Comparison of ENCODE assay signal across 8 mouse cellular contexts in genomic region chr7:6156901-6157472, GRCm38 (mm10). TPM values are rescaled to one million over a fixed set of nuclear protein-coding genes. Genes with fewer than 3 reads are reported as not detected.
DNase-seq lines count a peak whose midpoint lies in the region; ATAC-seq and TF ChIP-seq lines count a peak whose summit lies in the region.
"Had no signal": no experiment of that assay in that cellular context is flagged by ENCODE, and none has a peak within 500 bp of the region (broad histone marks: within the 10 kb centered on the region; RNA-seq: fewer than 3 reads in every experiment).

No protein-coding gene starts in this region.

- H3K27me3 ChIP-seq in E14TG2a.4 (ENCODE audit: insufficient read depth, low read length), result no peaks in the 10 kb centered on the region
- H3K27me3 ChIP-seq in hindbrain, embryonic 11.5 days (ENCODE audit: control insufficient read depth, insufficient read depth, low read length), result no peaks in the 10 kb centered on the region
- H3K27me3 ChIP-seq in liver, embryonic 12.5 days (replicated peaks), result no peaks in the 10 kb centered on the region

- H3K4me2 ChIP-seq in hindbrain, embryonic 11.5 days (replicated peaks; ENCODE audit: low read depth, low read length), result peak overlapping the region; percentile 49
- peak overlapping the region; percentile 92 for H3K4me2 ChIP-seq in liver, embryonic 12.5 days

- H3K4me3 ChIP-seq in E14TG2a.4 (replicated peaks; ENCODE audit: low read length), result peak overlapping the region; percentile 99
- H3K4me3 ChIP-seq in hindbrain, embryonic 11.5 days (ENCODE audit: low read depth, low read length), result 0 out of 2 replicates have a peak overlapping the region, but pooled peaks have one; percentile 82
- H3K4me3 ChIP-seq in liver, embryonic 12.5 days, result peak overlapping the region; percentile 82

- H3K4me1 ChIP-seq in E14TG2a.4 (replicated peaks; ENCODE audit: low read depth, low read length), result peaks cover 39% of the 10 kb centered on the region
- H3K4me1 ChIP-seq in hindbrain, embryonic 11.5 days (replicated peaks; ENCODE audit: control insufficient read depth, insufficient read depth, low read length), result peaks cover 2% of the 10 kb centered on the region; the same call in 1 of the 2 replicates
- H3K4me1 ChIP-seq in liver, embryonic 12.5 days, result peaks cover 49% of the 10 kb centered on the region

- WGBS in hindbrain, embryonic 11.5 days, result 71% methylated on average over 9 of the region's 9 CpGs
- WGBS in liver, embryonic 12.5 days (ENCODE audit: insufficient replicate concordance), result 28% methylated on average over 9 of the region's 9 CpGs

- ATAC-seq in hindbrain, embryonic 11.5 days (ENCODE audit: low FRiP score), result no peak
- ATAC-seq in liver, embryonic 12.5 days, result no peak

- H3K9ac ChIP-seq in hindbrain, embryonic 11.5 days (ENCODE audit: low read depth, low read length), result no peak overlapping the region; the same call in 1 of the 2 replicates
- H3K9ac ChIP-seq in liver, embryonic 12.5 days, result peak overlapping the region; percentile 91

- H3K9me3 ChIP-seq in E14TG2a.4 (ENCODE audit: low read length), result no peaks in the 10 kb centered on the region
- H3K9me3 ChIP-seq in hindbrain, embryonic 11.5 days (ENCODE audit: control insufficient read depth, low read length), result no peaks in the 10 kb centered on the region
- no peaks in the 10 kb centered on the region for H3K9me3 ChIP-seq in liver, embryonic 12.5 days (replicated peaks)

- H3K27ac ChIP-seq in hindbrain, embryonic 11.5 days (ENCODE audit: low read depth, low read length), result no peak overlapping the region
- peak overlapping the region; percentile 92 for H3K27ac ChIP-seq in liver, embryonic 12.5 days

- TF ChIP-seq CTCF in E14TG2a.4 (conservative IDR thresholded peaks at IDR 0.05; ENCODE audit: low read length), result no peak

- peaks cover 7% of the 10 kb centered on the region; the same call in 1 of the 2 replicates for H3K36me3 ChIP-seq in E14TG2a.4 (ENCODE audit: insufficient read depth, low read length)
- no peaks in the 10 kb centered on the region for H3K36me3 ChIP-seq in hindbrain, embryonic 11.5 days (ENCODE audit: control insufficient read depth, insufficient read depth, low read length)
- no peaks in the 10 kb centered on the region for H3K36me3 ChIP-seq in liver, embryonic 12.5 days

- peak; percentile 34 for DNase-seq in CD4-positive helper T cell, adult 2 months (ENCODE audit: low read depth, low spot score)
- no peak for DNase-seq in hindbrain, embryonic 11.5 days (ENCODE audit: low spot score)
- DNase-seq in urinary bladder, adult 18-20 months (ENCODE audit: low spot score in 2 of 2), result no peak
- DNase-seq in ovary, postnatal 10 days (ENCODE audit: low spot score), result no peak
- DNase-seq in left cerebral cortex, adult 8-10 months (ENCODE audit: low spot score in 2 of 2), result no peak
- DNase-seq: cerebellum, adult 9-10 months had no signal

RNA-seq across cellular contexts. Expression of gene Zfp787, which starts 1.2 kb away (rescaled TPM):
- 11.3 and 13.0 TPM in 2 replicates for polyA plus RNA-seq in hindbrain, embryonic 11.5 days (2014; fragmentation: Nextera tagmentation; extraction: Ambion mirVana)
- polyA plus RNA-seq in liver, embryonic 12.5 days (2016; fragmentation: Nextera tagmentation; extraction: Ambion mirVana), result 17.3 and 18.0 TPM in 2 replicates
- total RNA-seq in left cerebral cortex, adult 8-10 months (2022), result 10 to 100 TPM; 29.2 to 35.3 (median 32.1) TPM

RNA-seq across cellular contexts. Expression of gene Zfp444, which starts 15.0 kb away (rescaled TPM):
- 67.9 and 73.1 TPM in 2 replicates for polyA plus RNA-seq in hindbrain, embryonic 11.5 days (2014; fragmentation: Nextera tagmentation; extraction: Ambion mirVana)
- polyA plus RNA-seq in liver, embryonic 12.5 days (2016; fragmentation: Nextera tagmentation; extraction: Ambion mirVana), result 25.5 and 26.3 TPM in 2 replicates
- 10 to 100 TPM; 43.8 to 54.2 (median 49.5) TPM for total RNA-seq in left cerebral cortex, adult 8-10 months (2022)

RNA-seq across cellular contexts. Expression of gene Galp, which starts 39.9 kb away (rescaled TPM):
- not detected in 2 replicates for polyA plus RNA-seq in hindbrain, embryonic 11.5 days (2014; fragmentation: Nextera tagmentation; extraction: Ambion mirVana)
- polyA plus RNA-seq in liver, embryonic 12.5 days (2016; fragmentation: Nextera tagmentation; extraction: Ambion mirVana), result not detected in 2 replicates
- total RNA-seq in left cerebral cortex, adult 8-10 months (2022), result not detected
